12 mouse cellular contexts compared by ENCODE assay signal in the genomic region with DNA sequence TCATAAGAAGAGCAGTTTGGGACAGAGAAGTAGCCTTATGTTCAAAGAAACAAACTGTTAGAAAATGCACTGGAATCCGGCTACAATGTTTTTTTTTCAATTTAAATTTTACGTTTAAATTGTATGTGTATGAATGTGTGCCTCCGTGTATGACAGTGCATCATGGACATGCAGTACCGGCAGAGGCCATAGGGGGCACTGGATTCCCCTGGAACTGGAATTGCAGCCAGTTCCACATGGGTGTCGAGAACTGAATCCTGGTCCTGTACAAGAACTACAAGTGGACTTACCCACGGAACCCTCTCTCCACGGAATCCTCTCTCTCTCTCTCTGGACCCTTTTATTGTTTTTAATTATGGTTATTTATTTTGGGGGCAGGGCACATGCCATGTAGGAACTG. TPM values are rescaled to one million over a fixed set of nuclear protein-coding genes. Genes with fewer than 3 reads are reported as not detected.
DNase-seq lines count a peak whose midpoint lies in the region; ATAC-seq and TF ChIP-seq lines count a peak whose summit lies in the region.
"Had no signal": no experiment of that assay in that cellular context is flagged by ENCODE, and none has a peak within 500 bp of the region (broad histone marks: within the 10 kb centered on the region; RNA-seq: fewer than 3 reads in every experiment).

No protein-coding gene starts in this region.

- WGBS in hindbrain, postnatal 0 days: 92% methylated on average over 7 of the region's 7 CpGs
- 94% methylated on average over 7 of the region's 7 CpGs for WGBS in hindbrain, embryonic 12.5 days
- WGBS in thymus, adult 2 months: 98% methylated on average over 7 of the region's 7 CpGs

- no peak overlapping the region for H3K27ac ChIP-seq in hindbrain, postnatal 0 days
- H3K27ac ChIP-seq in hindbrain, embryonic 12.5 days: no peak overlapping the region
- H3K27ac ChIP-seq in thymus, adult 2 months (ENCODE audit: control insufficient read depth, insufficient read depth, low read length): no peak overlapping the region
- H3K27ac ChIP-seq: embryonic facial prominence, embryonic 13.5 days; limb, embryonic 15.5 days; neural tube, embryonic 12.5 days had no signal

- no peak for DNase-seq in hindbrain, postnatal 0 days (ENCODE audit: low spot score)
- peak; percentile 37 for DNase-seq in thymus, adult 2 months
- DNase-seq in thymus, postnatal 10 days (ENCODE audit: low spot score in 2 of 2): no peak
- peak; percentile 31 for DNase-seq in c-Kit-positive CD71-positive TER-119-positive erythroid progenitor cells, embryonic 14.5 days (ENCODE audit: low spot score)
- DNase-seq in testis, postnatal 10 days (ENCODE audit: low spot score): peak; percentile 74
- DNase-seq in heart, adult 9 months (ENCODE audit: low spot score in 2 of 2): no peak
- DNase-seq: adrenal gland, postnatal 25 days had no signal

- no peaks in the 10 kb centered on the region for H3K4me1 ChIP-seq in hindbrain, postnatal 0 days (ENCODE audit: insufficient read depth, low read length)
- H3K4me1 ChIP-seq in hindbrain, embryonic 12.5 days: peaks cover 9% of the 10 kb centered on the region
- H3K4me1 ChIP-seq in thymus, adult 2 months (replicated peaks; ENCODE audit: control insufficient read depth, insufficient read depth, low read length): peaks cover 24% of the 10 kb centered on the region

- H3K9ac ChIP-seq in hindbrain, postnatal 0 days (replicated peaks; ENCODE audit: low read length): no peak overlapping the region
- H3K9ac ChIP-seq in hindbrain, embryonic 12.5 days: no peak overlapping the region
- H3K9ac ChIP-seq: embryonic facial prominence, embryonic 13.5 days; limb, embryonic 15.5 days; neural tube, embryonic 12.5 days had no signal

- no peaks in the 10 kb centered on the region for H3K36me3 ChIP-seq in hindbrain, postnatal 0 days (ENCODE audit: insufficient read depth, low read length)
- H3K36me3 ChIP-seq in hindbrain, embryonic 12.5 days: no peaks in the 10 kb centered on the region
- no peaks in the 10 kb centered on the region for H3K36me3 ChIP-seq in thymus, adult 2 months (ENCODE audit: control insufficient read depth, insufficient read depth, low read length)
- H3K36me3 ChIP-seq: embryonic facial prominence, embryonic 13.5 days; limb, embryonic 15.5 days; neural tube, embryonic 12.5 days had no signal

- TF ChIP-seq CTCF in hindbrain, postnatal 0 days (IDR thresholded peaks at IDR 0.05; ENCODE audit: low read depth): peak; percentile 56
- TF ChIP-seq CTCF in thymus, adult 2 months (IDR thresholded peaks at IDR 0.05; ENCODE audit: borderline replicate concordance, control insufficient read depth, extremely low read depth, insufficient read depth, low read length, poor library complexity): no peak

- no peak for ATAC-seq in hindbrain, postnatal 0 days
- no peak for ATAC-seq in hindbrain, embryonic 12.5 days (ENCODE audit: low FRiP score)
- no peak for ATAC-seq in megakaryocyte progenitor cell, adult 5-6 weeks (replicated peaks; ENCODE audit: poor library complexity)

- no peak overlapping the region for H3K4me2 ChIP-seq in hindbrain, postnatal 0 days (ENCODE audit: low read depth, low read length)
- no peak overlapping the region for H3K4me2 ChIP-seq in hindbrain, embryonic 12.5 days (replicated peaks)
- H3K4me2 ChIP-seq: embryonic facial prominence, embryonic 13.5 days; limb, embryonic 15.5 days; neural tube, embryonic 12.5 days had no signal

- H3K9me3 ChIP-seq in hindbrain, postnatal 0 days (ENCODE audit: low read length): no peaks in the 10 kb centered on the region
- H3K9me3 ChIP-seq in hindbrain, embryonic 12.5 days (replicated peaks): no peaks in the 10 kb centered on the region
- H3K9me3 ChIP-seq: embryonic facial prominence, embryonic 13.5 days; limb, embryonic 15.5 days; neural tube, embryonic 12.5 days had no signal

- no peak for TF ChIP-seq POLR2A in thymus, adult 2 months (IDR thresholded peaks at IDR 0.05; ENCODE audit: control insufficient read depth, extremely low read depth, insufficient read depth, low read length, poor library complexity)

- H3K4me3 ChIP-seq in hindbrain, postnatal 0 days (ENCODE audit: low read length): no peak overlapping the region
- H3K4me3 ChIP-seq in hindbrain, embryonic 12.5 days: no peak overlapping the region
- H3K4me3 ChIP-seq in thymus, adult 2 months (ENCODE audit: control insufficient read depth, insufficient read depth, low read length): no peak overlapping the region
- H3K4me3 ChIP-seq: embryonic facial prominence, embryonic 13.5 days; limb, embryonic 15.5 days; neural tube, embryonic 12.5 days had no signal

- no peaks in the 10 kb centered on the region for H3K27me3 ChIP-seq in hindbrain, postnatal 0 days (ENCODE audit: insufficient read depth, low read length)
- H3K27me3 ChIP-seq in hindbrain, embryonic 12.5 days: no peaks in the 10 kb centered on the region
- no peaks in the 10 kb centered on the region for H3K27me3 ChIP-seq in thymus, adult 2 months (ENCODE audit: control insufficient read depth, insufficient read depth, low read length)
- H3K27me3 ChIP-seq: embryonic facial prominence, embryonic 13.5 days; limb, embryonic 15.5 days; neural tube, embryonic 12.5 days had no signal

RNA-seq across cellular contexts. Expression of gene Nup107, which starts 3.7 kb away (rescaled TPM):
- total RNA-seq in hindbrain, postnatal 0 days (2014; rRNA removed): 12.5 and 16.6 TPM in 2 replicates
- polyA plus RNA-seq in hindbrain, postnatal 0 days (2015; fragmentation: Nextera tagmentation; extraction: Ambion mirVana): 19.0 and 20.2 TPM in 2 replicates
- 69.4 and 69.7 TPM in 2 replicates for polyA plus RNA-seq in hindbrain, embryonic 12.5 days (2016; fragmentation: Nextera tagmentation; extraction: Ambion mirVana)
- 21.4 and 26.1 TPM in 2 replicates for polyA plus RNA-seq in thymus, adult 2 months (2012; rRNA removed)
- total RNA-seq in megakaryocyte progenitor cell, adult 5-6 weeks (2015): 79.2 and 85.6 TPM in 2 replicates
- 111 and 153 TPM in 2 replicates for total RNA-seq in megakaryocyte progenitor cell, adult 5-6 weeks (2017)

RNA-seq across cellular contexts. Expression of gene Rap1b, which starts 49.7 kb away (rescaled TPM):
- total RNA-seq in hindbrain, postnatal 0 days (2014; rRNA removed): 46.9 and 57.5 TPM in 2 replicates
- polyA plus RNA-seq in hindbrain, postnatal 0 days (2015; fragmentation: Nextera tagmentation; extraction: Ambion mirVana): 142 and 143 TPM in 2 replicates
- polyA plus RNA-seq in hindbrain, embryonic 12.5 days (2016; fragmentation: Nextera tagmentation; extraction: Ambion mirVana): 148 and 155 TPM in 2 replicates
- 59.8 and 60.9 TPM in 2 replicates for polyA plus RNA-seq in thymus, adult 2 months (2012; rRNA removed)
- total RNA-seq in megakaryocyte progenitor cell, adult 5-6 weeks (2015): 215 and 244 TPM in 2 replicates
- total RNA-seq in megakaryocyte progenitor cell, adult 5-6 weeks (2017): 84.2 and 95.6 TPM in 2 replicates

RNA-seq across cellular contexts. Expression of gene Slc35e3, which starts 50.0 kb away (rescaled TPM):
- 23.9 and 27.0 TPM in 2 replicates for total RNA-seq in hindbrain, postnatal 0 days (2014; rRNA removed)
- polyA plus RNA-seq in hindbrain, postnatal 0 days (2015; fragmentation: Nextera tagmentation; extraction: Ambion mirVana): 23.8 and 24.9 TPM in 2 replicates
- polyA plus RNA-seq in hindbrain, embryonic 12.5 days (2016; fragmentation: Nextera tagmentation; extraction: Ambion mirVana): 40.2 and 46.0 TPM in 2 replicates
- polyA plus RNA-seq in thymus, adult 2 months (2012; rRNA removed): 13.8 and 19.1 TPM in 2 replicates
- 7.8 and 16.0 TPM in 2 replicates for total RNA-seq in megakaryocyte progenitor cell, adult 5-6 weeks (2015)
- total RNA-seq in megakaryocyte progenitor cell, adult 5-6 weeks (2017): 9.0 and 14.0 TPM in 2 replicates

Comparison
In these comparisons a context has a peak if more than half of its experiments do, and no peak if none do; other contexts are left out.
1. DNase-seq: peak in thymus, adult 2 months (single experiment), c-Kit-positive CD71-positive TER-119-positive erythroid progenitor cells, embryonic 14.5 days (single experiment) and testis, postnatal 10 days (single experiment); none in hindbrain, postnatal 0 days (single experiment), thymus, postnatal 10 days (0 of 2) and heart, adult 9 months (0 of 2).